Mouse (Mus musculus): ENCODE results near the gene Macrod1.
"Not testable (repeated sequence)": the region's sequence is repeated elsewhere in the genome, so short reads cannot be mapped to it uniquely, and the experiment has no call there.

Macrod1 gene

DNA sequence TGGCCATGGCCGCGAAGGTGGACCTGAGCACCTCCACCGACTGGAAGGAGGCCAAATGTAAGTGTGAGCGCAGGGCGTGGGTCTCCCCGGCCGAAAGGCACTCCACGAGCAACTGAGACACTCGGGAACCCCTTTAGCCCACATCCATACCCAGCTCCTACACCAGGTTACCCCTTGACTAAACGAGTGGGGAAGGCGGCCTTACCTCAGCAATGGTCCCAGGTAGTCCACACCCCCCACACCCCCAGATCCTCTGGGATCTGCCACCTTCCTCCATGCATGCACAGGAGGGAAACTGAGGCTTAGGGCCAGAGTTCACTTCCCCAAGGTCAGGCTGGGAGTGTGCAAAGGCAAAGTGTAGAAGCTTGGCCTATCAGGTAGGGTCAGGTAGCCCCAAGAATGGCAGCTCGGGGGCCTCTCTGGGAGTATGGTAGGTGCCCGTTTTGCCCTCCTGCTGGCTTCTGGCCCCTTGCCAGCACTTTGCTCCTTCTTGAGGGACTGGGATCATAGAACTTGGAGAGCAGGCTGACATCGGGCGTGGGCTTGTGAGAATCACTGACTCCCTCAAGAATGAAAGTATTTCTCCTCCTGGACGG lies 614 bp downstream of the Macrod1 start:
- DNase-seq (ENCODE audit: low read depth): no peak

- peak; percentile 84 for DNase-seq (ENCODE audit: low read depth)
Observed at GRCm38 (mm10) chr19:7057722-7058207, 1.2 kb downstream of the Macrod1 start.

DNA sequence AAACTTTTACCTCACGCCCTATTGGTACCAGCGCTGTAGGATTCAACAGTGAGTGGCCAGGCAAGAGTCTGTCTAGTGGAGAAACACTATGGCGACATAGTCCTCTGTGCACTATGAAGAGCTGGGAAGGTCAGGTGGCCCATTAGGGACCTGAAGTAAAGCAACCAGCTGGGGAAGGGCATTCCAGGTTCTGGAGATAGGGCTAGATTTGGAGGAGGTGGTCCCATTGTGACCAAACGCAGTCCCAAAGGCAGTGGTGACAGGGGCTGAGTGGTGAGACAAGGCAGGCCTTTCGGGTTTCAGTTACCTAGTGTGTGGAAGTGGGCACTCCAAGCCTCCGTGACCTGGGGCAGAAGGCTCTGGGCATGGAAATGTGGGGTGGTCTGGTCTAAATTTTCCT lies 1.9 kb downstream of the Macrod1 start:
- DNase-seq (ENCODE audit: low read depth): no peak

DNA sequence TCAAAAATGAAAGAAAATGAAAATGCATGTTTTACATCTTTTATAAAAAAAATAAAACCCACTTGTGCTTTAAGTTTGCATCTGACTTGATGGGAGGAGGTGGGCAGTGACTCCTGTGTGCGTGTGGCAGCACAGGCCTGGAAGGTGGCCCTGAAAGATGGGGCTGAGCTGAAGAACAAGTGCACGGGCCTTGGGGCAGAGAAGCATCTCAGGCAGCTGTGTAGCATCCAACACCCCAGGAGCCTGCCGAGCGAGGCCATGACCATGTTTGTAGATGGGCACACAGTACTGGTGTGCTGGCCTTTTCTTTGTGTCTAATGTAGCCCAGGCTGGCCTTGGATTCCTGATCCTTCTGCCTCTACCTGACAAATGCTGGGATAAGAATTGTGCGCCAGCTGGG lies 5.5 kb downstream of the Macrod1 start:
- no peak for DNase-seq (ENCODE audit: low read depth)

DNA sequence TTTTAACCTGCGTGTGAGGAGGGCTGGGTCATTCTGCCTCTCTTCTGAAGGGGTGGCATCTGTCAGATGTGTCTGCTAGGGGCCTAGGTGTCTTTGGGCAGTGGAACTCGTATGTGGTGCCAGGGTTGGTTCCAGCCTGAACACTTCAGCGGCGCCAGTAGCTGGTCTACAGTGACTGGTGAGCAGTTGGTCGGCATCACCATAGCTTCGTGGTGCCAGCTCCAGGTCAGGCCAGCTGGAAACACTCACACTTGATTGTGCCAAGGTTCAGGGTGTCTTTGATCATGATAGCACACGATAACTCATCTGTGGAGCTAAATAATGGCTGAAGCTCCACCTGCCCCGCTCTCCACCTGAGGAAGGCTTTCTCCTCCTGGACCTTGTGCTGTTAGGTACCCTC lies 6.3 kb downstream of the Macrod1 start:
- DNase-seq (ENCODE audit: low read depth): no peak

- DNase-seq (ENCODE audit: low read depth): peak; percentile 73
Observed at GRCm38 (mm10) chr19:7064571-7064970, 8.0 kb downstream of the Macrod1 start.

DNA sequence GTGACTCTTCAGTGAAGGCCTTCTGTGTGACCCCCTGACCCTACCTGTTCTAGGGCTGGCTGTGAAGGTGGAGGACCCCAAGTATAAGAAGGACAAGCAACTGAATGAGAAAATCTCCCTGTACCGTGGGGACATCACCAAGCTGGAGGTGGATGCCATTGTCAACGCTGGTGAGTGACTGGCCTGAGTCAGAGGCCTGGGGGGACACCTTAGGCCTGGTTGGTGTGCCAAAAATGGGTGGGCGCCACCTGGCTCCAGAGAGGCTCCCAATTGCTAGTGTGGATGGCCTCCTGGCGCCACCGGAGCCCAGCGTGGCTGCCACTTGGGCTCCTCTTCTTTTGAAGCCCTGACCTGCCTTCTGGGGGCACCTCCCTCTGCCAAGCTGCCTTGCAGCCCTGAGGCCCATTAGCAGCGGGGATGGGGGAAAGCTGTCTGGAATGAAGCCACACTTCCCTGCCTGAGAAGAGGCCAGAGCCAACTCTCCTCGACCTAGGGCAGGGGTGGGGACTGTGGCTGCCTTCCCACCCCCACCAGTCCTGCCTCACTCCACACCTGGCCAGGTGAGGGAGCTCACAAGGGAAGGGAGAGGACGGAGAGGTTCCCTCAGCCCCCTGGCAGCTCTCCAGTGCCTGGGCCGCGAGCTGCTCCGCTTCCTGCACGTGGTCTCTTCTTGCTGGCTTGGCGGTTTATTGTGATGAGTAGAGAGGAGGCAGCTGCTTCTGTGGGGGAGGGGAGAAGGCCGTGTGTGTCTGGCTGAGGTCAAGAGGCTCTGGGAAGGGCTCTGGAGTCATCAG lies 9.6 kb downstream of the Macrod1 start:
- DNase-seq (ENCODE audit: low read depth): no peak

GRCm38 (mm10) chr19:7066828-7067342 lies 10.3 kb downstream of the Macrod1 start:
- DNase-seq (ENCODE audit: low read depth): no peak

- peak; percentile 47 for DNase-seq (ENCODE audit: low read depth)
Observed at GRCm38 (mm10) chr19:7067344-7068050, 10.9 kb downstream of the Macrod1 start.

DNA sequence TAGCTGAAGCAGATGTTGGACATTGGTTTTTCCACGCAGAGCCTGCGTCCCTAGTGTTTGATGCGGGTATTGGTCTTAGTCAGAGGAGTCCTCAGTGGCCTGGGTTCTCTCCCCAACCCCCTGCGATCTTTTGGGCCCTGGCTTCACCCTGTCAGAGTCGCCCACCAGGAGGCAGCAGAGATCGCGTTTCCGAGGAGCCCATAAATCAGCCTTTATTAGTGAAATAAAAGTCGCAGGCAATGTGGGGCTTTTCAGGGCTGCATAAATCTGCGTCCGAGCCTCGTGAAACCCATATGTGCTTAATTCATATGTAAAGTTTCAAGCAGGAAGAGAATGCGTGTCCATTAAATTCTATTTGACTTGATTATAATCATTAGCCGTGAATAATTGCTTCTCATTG lies 11.5 kb downstream of the Macrod1 start:
- peak; percentile 61 for DNase-seq (ENCODE audit: low read depth)

GRCm38 (mm10) chr19:7068661-7069531 lies 12.3 kb downstream of the Macrod1 start:
- no peak for DNase-seq (ENCODE audit: low read depth)

DNA sequence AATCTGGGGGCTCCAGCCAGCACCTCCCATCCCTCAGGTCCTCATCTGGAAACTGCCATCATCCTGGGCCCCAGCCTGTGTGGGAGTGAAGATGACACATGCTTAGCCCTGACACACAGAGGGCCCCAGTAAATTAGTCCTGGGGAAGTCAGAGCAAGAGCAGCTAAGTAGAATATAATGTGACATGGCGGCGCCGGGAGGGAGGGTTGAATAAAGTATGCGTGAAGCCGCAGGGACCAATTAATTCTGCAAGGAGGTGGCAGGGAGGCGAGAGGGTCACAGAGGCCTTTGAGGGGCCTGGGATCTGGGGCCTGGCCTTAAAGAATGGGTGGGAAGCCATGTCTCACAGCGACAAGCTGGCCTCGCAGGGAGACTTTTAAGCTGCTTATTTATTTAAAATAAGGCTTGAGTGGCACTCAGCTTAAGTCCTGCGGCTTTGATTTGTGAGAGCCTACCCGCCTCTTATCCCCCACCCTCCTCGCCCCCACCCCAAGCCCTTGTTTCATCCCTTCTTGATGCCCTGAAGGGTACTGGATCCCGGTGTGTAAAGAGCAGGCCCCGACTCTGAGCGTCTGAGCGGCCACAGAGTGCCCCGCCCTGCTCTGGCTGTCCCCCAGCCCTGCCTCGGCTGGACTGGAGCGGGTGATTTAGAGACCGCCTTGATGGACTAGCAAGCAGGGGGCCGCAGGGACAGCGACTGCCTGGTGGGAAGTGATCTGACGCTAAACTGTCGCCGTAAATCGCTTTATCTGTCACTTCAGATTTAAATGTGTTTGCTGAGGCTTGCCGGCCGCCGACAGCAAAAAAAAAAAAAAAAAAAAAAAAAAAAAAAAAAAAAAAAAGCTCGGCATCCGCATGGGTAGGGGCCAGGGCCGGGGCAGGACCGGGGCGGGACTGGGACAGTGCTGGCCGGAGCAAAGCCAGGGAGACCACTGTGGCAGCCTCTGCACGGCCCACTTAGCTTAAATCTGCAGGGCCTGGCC lies 13.5 kb downstream of the Macrod1 start:
- no peak for DNase-seq (ENCODE audit: low read depth)

- DNase-seq (ENCODE audit: low read depth): no peak
Observed at GRCm38 (mm10) chr19:7070775-7071174, 14.2 kb downstream of the Macrod1 start.

DNA sequence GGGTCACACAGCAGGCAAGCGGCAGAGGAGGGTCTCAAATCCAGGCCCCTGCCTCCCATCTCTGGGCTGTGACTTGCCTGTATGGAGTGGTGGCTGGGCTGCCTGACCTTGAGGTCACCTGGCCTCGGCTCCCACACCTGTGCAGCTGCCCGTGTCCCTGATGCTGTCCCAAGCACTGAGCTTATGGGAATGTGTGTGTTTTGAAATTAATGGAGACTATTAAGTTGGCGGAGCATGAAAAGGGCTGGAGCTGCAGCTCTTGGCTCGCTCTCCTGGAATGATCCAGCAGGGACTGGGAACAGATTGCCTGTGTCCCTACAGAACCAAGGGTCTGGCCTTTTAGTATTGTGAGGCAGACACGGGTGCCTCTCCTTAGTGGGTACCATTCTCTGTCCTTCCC lies 15.6 kb downstream of the Macrod1 start:
- DNase-seq (ENCODE audit: low read depth): no peak

DNA sequence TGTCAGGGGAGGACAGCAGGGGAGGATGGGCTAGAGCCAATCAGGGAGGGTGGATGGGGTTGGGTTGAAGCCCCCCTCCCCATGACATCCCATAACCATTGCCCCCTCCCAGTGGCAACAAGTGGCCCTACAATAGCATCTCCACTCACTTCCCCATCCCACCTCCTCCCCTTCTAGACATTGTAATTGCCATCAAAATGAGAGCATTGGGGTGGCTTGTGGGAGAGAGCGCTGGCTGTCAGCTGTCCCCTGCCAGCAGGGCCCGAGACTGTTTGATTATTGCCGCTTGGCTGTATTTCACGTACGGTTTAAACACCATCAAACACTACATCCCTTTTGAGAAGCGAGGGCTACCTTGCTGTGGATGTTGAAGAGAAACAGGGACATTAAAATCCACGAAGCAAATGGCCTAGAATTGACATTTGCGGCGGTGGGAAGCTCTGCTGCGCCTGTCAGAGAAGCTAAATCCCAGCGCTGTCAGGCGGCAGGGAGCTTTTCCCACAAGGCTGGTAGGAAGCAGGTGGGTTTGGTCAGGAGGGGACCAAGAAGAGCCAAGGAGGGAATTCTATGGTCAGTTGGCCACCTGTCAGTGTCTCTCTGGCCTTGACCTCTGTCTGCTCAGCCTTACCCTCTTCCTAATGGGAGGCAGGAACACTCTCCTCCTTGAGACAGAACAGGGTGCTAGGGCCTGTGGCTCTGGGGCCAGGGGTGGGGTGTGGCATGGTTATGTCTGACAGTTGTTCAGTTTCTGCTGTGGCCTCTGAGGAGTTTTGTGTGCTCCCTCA lies 17.6 kb downstream of the Macrod1 start:
- DNase-seq (ENCODE audit: low read depth): no peak

DNA sequence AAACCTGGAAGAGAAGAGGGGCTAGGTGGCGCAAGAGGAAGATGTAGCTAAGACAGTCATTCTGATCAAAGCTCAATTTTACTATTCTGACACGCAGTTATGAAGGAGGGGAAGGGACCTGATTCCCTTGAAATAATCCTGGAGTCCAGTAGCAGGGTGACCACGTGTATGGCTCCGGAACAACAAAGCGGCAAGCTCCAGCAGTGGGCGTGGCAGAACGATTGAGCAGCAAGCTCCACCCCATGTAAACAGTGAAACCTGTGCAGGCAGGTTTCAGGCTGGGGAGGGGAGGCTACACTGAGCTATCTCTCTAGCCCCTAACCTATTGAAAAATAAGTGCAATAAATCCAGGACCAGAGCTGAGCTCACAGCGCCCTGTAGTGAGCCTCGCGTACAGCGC lies 18.7 kb downstream of the Macrod1 start:
- not testable (repeated sequence) for DNase-seq (ENCODE audit: low read depth)

- no peak for DNase-seq (ENCODE audit: low read depth)
Observed at GRCm38 (mm10) chr19:7077666-7078065, 21.1 kb downstream of the Macrod1 start.

DNA sequence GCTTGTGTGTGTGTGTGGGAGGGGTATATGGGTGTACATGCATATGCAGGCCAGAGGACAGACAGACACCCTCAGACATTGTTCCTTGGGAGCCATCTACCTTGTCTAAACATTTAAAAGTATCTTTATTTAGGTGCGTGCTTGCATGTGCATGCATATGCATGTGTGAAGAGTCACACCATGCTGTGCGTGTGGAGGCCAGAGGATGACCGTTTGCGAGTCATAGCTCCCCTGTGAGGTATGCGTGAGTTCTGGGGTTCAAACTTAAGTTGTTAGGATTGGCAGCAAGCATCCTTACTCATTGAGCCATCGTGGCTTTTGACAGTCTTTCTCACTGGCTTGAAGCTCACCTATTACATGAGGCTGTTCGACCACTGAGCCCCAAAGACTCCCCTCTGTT lies 21.7 kb downstream of the Macrod1 start:
- DNase-seq (ENCODE audit: low read depth): no peak

GRCm38 (mm10) chr19:7081516-7082266 lies 25.1 kb downstream of the Macrod1 start:
- no peak for DNase-seq (ENCODE audit: low read depth)

Measured in c-Kit-positive CD71-positive TER-119-negative erythroid progenitor cells, embryonic 14.5 days (primary cell).